Mouse (Mus musculus): Measurements from ENCODE around the gene Tacc2. TPM values are rescaled to one million over a fixed set of nuclear protein-coding genes. Genes with fewer than 3 reads are reported as not detected.

The Tacc2 gene
- polyA plus RNA-seq, 1 experiment from 2014 or later: 15.6 TPM

GRCm38 (mm10) chr7:130637811-130638210 is 60.6 kb downstream of the Tacc2 start:
- Histone ChIP-seq H3K27ac (replicated peaks) (no peak overlapping the region), H3K4me3 (ENCODE audit: low read depth, low read length) (no peak overlapping the region), H3K27me3 (ENCODE audit: control insufficient read depth, insufficient read depth, low read length) (no peaks in the 10 kb centered on the region), H3K9ac (ENCODE audit: low read length) (no peak overlapping the region), H3K36me3 (ENCODE audit: control insufficient read depth, insufficient read depth, low read length) (no peaks in the 10 kb centered on the region), H3K9me3 (ENCODE audit: control insufficient read depth, low read length) (no peaks in the 10 kb centered on the region), H3K4me2 (replicated peaks; ENCODE audit: low read depth) (no peak overlapping the region), H3K4me1 (replicated peaks; ENCODE audit: control insufficient read depth, insufficient read depth) (peaks cover 5% of the 10 kb centered on the region; the same call in 1 of the 2 replicates)
- ATAC-seq (ENCODE audit: low FRiP score, low TSS enrichment): no peak
- no peak for TF ChIP-seq EP300 (optimal IDR thresholded peaks at IDR 0.05)
- no peak for TF ChIP-seq CTCF (IDR thresholded peaks at IDR 0.05; ENCODE audit: low read depth)
- DNase-seq (ENCODE audit: low spot score): no peak
- WGBS: 41% methylated on average over 6 of the region's 6 CpGs

GRCm38 (mm10) chr7:130640681-130641080 is 63.4 kb downstream of the Tacc2 start:
- no peaks in the 10 kb centered on the region for H3K27me3 ChIP-seq (ENCODE audit: control insufficient read depth, insufficient read depth, low read length)
- H3K9ac ChIP-seq (ENCODE audit: low read length): no peak overlapping the region
- peaks cover 5% of the 10 kb centered on the region; the same call in 1 of the 2 replicates for H3K4me1 ChIP-seq (replicated peaks; ENCODE audit: control insufficient read depth, insufficient read depth)
- ATAC-seq (ENCODE audit: low FRiP score, low TSS enrichment) (no peak), DNase-seq (ENCODE audit: low spot score) (no peak)
- WGBS: 51% methylated on average over 9 of the region's 9 CpGs
- H3K36me3 ChIP-seq (ENCODE audit: control insufficient read depth, insufficient read depth, low read length): no peaks in the 10 kb centered on the region
- no peak overlapping the region for H3K4me2 ChIP-seq (replicated peaks; ENCODE audit: low read depth)
- TF ChIP-seq EP300 (optimal IDR thresholded peaks at IDR 0.05): no peak
- no peak for TF ChIP-seq CTCF (IDR thresholded peaks at IDR 0.05; ENCODE audit: low read depth)
- H3K4me3 ChIP-seq (ENCODE audit: low read depth, low read length): no peak overlapping the region
- no peaks in the 10 kb centered on the region for H3K9me3 ChIP-seq (ENCODE audit: control insufficient read depth, low read length)
- peak overlapping the region; percentile 24; the same call in 1 of the 2 replicates for H3K27ac ChIP-seq (replicated peaks)

DNA sequence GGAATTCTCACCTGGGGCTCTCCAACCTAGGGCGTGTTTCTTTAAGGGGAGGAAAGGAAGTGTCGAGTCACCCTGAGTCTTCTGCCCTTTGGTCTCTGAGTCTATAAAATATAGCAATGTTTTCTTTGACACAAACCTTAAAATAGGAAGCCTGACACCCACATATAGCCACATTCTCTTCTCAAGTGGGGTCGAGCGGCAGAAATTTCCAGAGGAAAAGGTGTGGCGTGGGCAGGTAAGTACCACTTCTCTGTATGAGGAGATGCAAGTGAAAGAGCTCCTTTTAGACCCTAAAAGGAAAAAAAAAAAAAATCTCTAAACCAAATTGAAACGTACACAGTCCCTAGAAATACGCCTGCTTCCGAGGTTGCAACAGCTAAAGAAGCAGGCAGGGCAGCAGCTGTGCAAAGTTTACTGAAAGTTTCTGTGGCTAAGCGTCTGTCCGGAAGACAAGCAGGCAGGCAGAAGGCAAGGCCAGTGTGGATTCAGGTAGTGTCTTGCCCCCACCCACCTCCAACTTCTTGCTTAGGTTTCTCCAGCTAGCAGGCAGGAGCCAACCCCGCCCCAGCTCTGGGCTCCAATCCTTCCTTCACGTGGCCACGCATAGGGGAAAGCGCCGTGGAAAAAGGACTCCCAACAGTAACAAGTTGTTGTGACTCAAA is 68.2 kb downstream of the Tacc2 start:
- H3K4me1 ChIP-seq (replicated peaks; ENCODE audit: control insufficient read depth, insufficient read depth): peaks cover 5% of the 10 kb centered on the region; the same call in 1 of the 2 replicates
- no peaks in the 10 kb centered on the region for H3K36me3 ChIP-seq (ENCODE audit: control insufficient read depth, insufficient read depth, low read length)
- WGBS: 11% methylated on average over 15 of the region's 15 CpGs

DNA sequence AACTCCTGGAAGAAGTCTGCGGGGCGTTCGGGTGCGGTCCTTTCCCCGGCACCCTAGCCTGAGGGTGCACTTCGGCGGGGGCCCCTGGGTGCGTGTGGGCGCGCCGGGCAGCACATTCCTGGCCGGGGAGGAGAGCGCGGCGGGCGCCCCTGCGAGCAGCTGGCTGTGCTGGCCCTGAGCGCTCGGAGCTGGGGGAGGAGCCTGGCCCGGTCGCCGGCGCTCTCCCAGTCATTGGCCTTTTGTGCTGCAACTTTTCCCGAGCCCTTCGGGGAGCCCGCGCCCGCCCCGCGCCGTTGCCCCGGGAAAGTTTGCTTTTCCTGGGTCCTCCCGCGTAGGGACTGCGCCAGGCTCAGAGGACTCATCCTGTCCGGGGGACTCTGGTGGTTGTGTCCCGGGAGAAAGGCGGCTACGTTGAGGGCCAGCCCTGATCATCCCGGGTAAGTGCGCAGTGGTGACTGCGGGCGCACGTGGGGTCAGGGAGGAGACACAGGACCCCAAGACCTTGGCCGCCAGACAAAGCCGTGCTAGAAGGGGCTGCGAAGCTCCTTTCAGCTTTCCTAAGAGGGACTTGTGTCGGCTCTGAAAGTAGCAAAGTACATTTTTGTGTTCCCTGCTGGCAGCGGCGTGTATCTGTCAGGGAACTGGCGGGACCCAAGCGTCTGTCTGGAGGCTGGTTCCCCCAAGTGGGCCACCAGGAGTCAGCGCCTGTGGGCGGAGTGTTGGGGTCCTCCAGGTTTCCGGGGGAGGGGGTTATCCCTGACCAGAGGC is 68.9 kb downstream of the Tacc2 start:
- ATAC-seq (ENCODE audit: low FRiP score, low TSS enrichment): peak; percentile 89
- peak; percentile 40; the same call in 1 of the 2 replicates for TF ChIP-seq CTCF (IDR thresholded peaks at IDR 0.05; ENCODE audit: low read depth)
- TF ChIP-seq EP300 (optimal IDR thresholded peaks at IDR 0.05): no peak
- peak overlapping the region; percentile 66 for H3K4me3 ChIP-seq (ENCODE audit: low read depth, low read length)
- peak; percentile 92 for DNase-seq (ENCODE audit: low spot score)
- WGBS: under 1% methylated on average over 44 of the region's 55 CpGs
- H3K4me2 ChIP-seq (replicated peaks; ENCODE audit: low read depth): peak overlapping the region; percentile 92
- peak overlapping the region; percentile 92 for H3K9ac ChIP-seq (ENCODE audit: low read length)
- no peaks in the 10 kb centered on the region for H3K36me3 ChIP-seq (ENCODE audit: control insufficient read depth, insufficient read depth, low read length)
- peak overlapping the region; percentile 98 for H3K27ac ChIP-seq (replicated peaks)
- no peaks in the 10 kb centered on the region for H3K9me3 ChIP-seq (ENCODE audit: control insufficient read depth, low read length)
- H3K27me3 ChIP-seq (ENCODE audit: control insufficient read depth, insufficient read depth, low read length): no peaks in the 10 kb centered on the region
- peaks cover 4% of the 10 kb centered on the region; the same call in 1 of the 2 replicates for H3K4me1 ChIP-seq (replicated peaks; ENCODE audit: control insufficient read depth, insufficient read depth)

More for the DNA sequence above, 68.2 kb downstream of the Tacc2 start:
- ATAC-seq (ENCODE audit: low FRiP score, low TSS enrichment) (peak; percentile 59), DNase-seq (ENCODE audit: low spot score) (no peak)
- Histone ChIP-seq H3K4me3 (ENCODE audit: low read depth, low read length) (peak overlapping the region; percentile 66), H3K27me3 (ENCODE audit: control insufficient read depth, insufficient read depth, low read length) (no peaks in the 10 kb centered on the region), H3K27ac (replicated peaks) (peak overlapping the region; percentile 98), H3K4me2 (replicated peaks; ENCODE audit: low read depth) (peak overlapping the region; percentile 92), H3K9ac (ENCODE audit: low read length) (peak overlapping the region; percentile 92), H3K9me3 (ENCODE audit: control insufficient read depth, low read length) (no peaks in the 10 kb centered on the region)
- no peak for TF ChIP-seq EP300 (optimal IDR thresholded peaks at IDR 0.05)
- TF ChIP-seq CTCF (IDR thresholded peaks at IDR 0.05; ENCODE audit: low read depth): no peak

GRCm38 (mm10) chr7:130646762-130647139 is 69.5 kb downstream of the Tacc2 start:
- no peak for TF ChIP-seq CTCF (IDR thresholded peaks at IDR 0.05; ENCODE audit: low read depth)
- TF ChIP-seq EP300 (optimal IDR thresholded peaks at IDR 0.05): no peak
- H3K9me3 ChIP-seq (ENCODE audit: control insufficient read depth, low read length): no peaks in the 10 kb centered on the region
- H3K4me2 ChIP-seq (replicated peaks; ENCODE audit: low read depth): peak overlapping the region; percentile 92
- peak overlapping the region; percentile 92 for H3K9ac ChIP-seq (ENCODE audit: low read length)
- peak overlapping the region; percentile 66 for H3K4me3 ChIP-seq (ENCODE audit: low read depth, low read length)
- DNase-seq (ENCODE audit: low spot score): peak; percentile 87
- no peaks in the 10 kb centered on the region for H3K27me3 ChIP-seq (ENCODE audit: control insufficient read depth, insufficient read depth, low read length)
- no peaks in the 10 kb centered on the region for H3K36me3 ChIP-seq (ENCODE audit: control insufficient read depth, insufficient read depth, low read length)
- peak overlapping the region; percentile 98 for H3K27ac ChIP-seq (replicated peaks)
- H3K4me1 ChIP-seq (replicated peaks; ENCODE audit: control insufficient read depth, insufficient read depth): peaks cover 4% of the 10 kb centered on the region; the same call in 1 of the 2 replicates
- peak; percentile 71 for ATAC-seq (ENCODE audit: low FRiP score, low TSS enrichment)
- WGBS: under 1% methylated on average over 18 of the region's 18 CpGs

Data from stomach, postnatal 0 days (tissue).